Mouse (Mus musculus) urinary bladder, adult 2 months (tissue): ENCODE results near the gene G6pdx. TPM values are rescaled to one million over a fixed set of nuclear protein-coding genes. Genes with fewer than 3 reads are reported as not detected.

ENCODE experiments used
- polyA plus RNA-seq: library from polyadenylated mRNA; depleted of rRNA; stranded (reverse); fragments of >200 nt; gene quantifications from 2 replicates; pipeline ENCODE4 v1.2.3, GENCODE M21; 2012; rRNA removed

The G6pdx gene
- polyA plus RNA-seq, 1 experiment, result 113 TPM

Other genes starting within 250 kb of the G6pdx start
- gene Flna, start 179.4 kb downstream of the G6pdx start, polyA plus RNA-seq, result 5,313 and 5,579 TPM in 2 replicates
- 92.6 and 98.0 TPM in 2 replicates for gene Emd, start 174.5 kb downstream of the G6pdx start, polyA plus RNA-seq
- 2,380 and 2,941 TPM in 2 replicates for gene Rpl10, start 158.4 kb downstream of the G6pdx start, polyA plus RNA-seq
- 106 and 145 TPM in 2 replicates for gene Taz, start 147.3 kb downstream of the G6pdx start, polyA plus RNA-seq
- 36.1 and 44.7 TPM in 2 replicates for gene Dnase1l1, start 146.9 kb downstream of the G6pdx start, polyA plus RNA-seq
- gene Atp6ap1, start 132.1 kb downstream of the G6pdx start, polyA plus RNA-seq, result 213 and 234 TPM in 2 replicates
- 251 and 365 TPM in 2 replicates for gene Gdi1, start 124.2 kb downstream of the G6pdx start, polyA plus RNA-seq
- gene Fam50a, start 116.2 kb downstream of the G6pdx start, polyA plus RNA-seq, result 52.5 and 63.5 TPM in 2 replicates
- 16.4 and 17.9 TPM in 2 replicates for gene Plxna3, start 100.1 kb downstream of the G6pdx start, polyA plus RNA-seq
- 67.1 and 87.5 TPM in 2 replicates for gene Lage3, start 75.6 kb downstream of the G6pdx start, polyA plus RNA-seq
- gene Ubl4a, start 56.0 kb downstream of the G6pdx start, polyA plus RNA-seq, result 54.3 and 66.7 TPM in 2 replicates
- 14.1 and 18.0 TPM in 2 replicates for gene Slc10a3, start 55.8 kb downstream of the G6pdx start, polyA plus RNA-seq
- 38.3 and 40.6 TPM in 2 replicates for gene Fam3a, start 35.9 kb downstream of the G6pdx start, polyA plus RNA-seq
- 25.0 and 26.3 TPM in 2 replicates for gene Ikbkg, start 35.9 kb downstream of the G6pdx start, polyA plus RNA-seq
- gene Gm6880, start 52.2 kb upstream of the G6pdx start, polyA plus RNA-seq, result not detected in 2 replicates
- gene Olfr1326-ps1, start 145.7 kb upstream of the G6pdx start, polyA plus RNA-seq, result not detected in 2 replicates
- not detected in 2 replicates for gene Olfr1325, start 163.5 kb upstream of the G6pdx start, polyA plus RNA-seq
- gene Gm5640, start 216.4 kb upstream of the G6pdx start, polyA plus RNA-seq, result not detected in 2 replicates